24 mouse cellular contexts compared by ENCODE assay signal in genomic region chr6:139821916-139822315, GRCm38 (mm10).
A peak's percentile ranks its signal among the peaks of the same experiment; 100 is the strongest.
DNase-seq lines count a peak whose midpoint lies in the region; ATAC-seq lines count a peak whose summit lies in the region.
"Had no signal": no experiment of that assay in that cellular context is flagged by ENCODE, and none has a peak within 500 bp of the region (broad histone marks: within the 10 kb centered on the region; RNA-seq: fewer than 3 reads in every experiment).

No protein-coding gene starts in this region.

- ATAC-seq in kidney, embryonic 16.5 days (ENCODE audit: low FRiP score, low TSS enrichment) = no peak
- no peak for ATAC-seq in midbrain, embryonic 11.5 days (ENCODE audit: low FRiP score)
- no peak for ATAC-seq in midbrain, embryonic 16.5 days
- ATAC-seq: forebrain, postnatal 0 days; liver, embryonic 12.5 days; liver, postnatal 0 days had no signal

- no peak overlapping the region for H3K4me3 ChIP-seq in kidney, embryonic 16.5 days (ENCODE audit: low read length)
- H3K4me3 ChIP-seq in midbrain, embryonic 11.5 days (ENCODE audit: low read depth, low read length) = no peak overlapping the region
- no peak overlapping the region for H3K4me3 ChIP-seq in midbrain, embryonic 16.5 days (ENCODE audit: low read depth, low read length)
- H3K4me3 ChIP-seq: embryonic facial prominence, embryonic 15.5 days; forebrain, embryonic 12.5 days; heart, embryonic 13.5 days; hindbrain, embryonic 15.5 days; layer of hippocampus, adult 2 months; liver, embryonic 12.5 days; neural tube, embryonic 13.5 days had no signal

- 58% methylated on average over 8 of the region's 8 CpGs for WGBS in kidney, embryonic 16.5 days
- WGBS in midbrain, embryonic 11.5 days = 89% methylated on average over 8 of the region's 8 CpGs
- WGBS in midbrain, embryonic 16.5 days = 78% methylated on average over 8 of the region's 8 CpGs

- no peaks in the 10 kb centered on the region for H3K4me1 ChIP-seq in kidney, embryonic 16.5 days (ENCODE audit: insufficient read depth, low read length)
- no peaks in the 10 kb centered on the region for H3K4me1 ChIP-seq in midbrain, embryonic 11.5 days (ENCODE audit: control insufficient read depth, insufficient read depth, low read length)
- H3K4me1 ChIP-seq in midbrain, embryonic 16.5 days (ENCODE audit: control insufficient read depth, insufficient read depth, low read length) = no peaks in the 10 kb centered on the region
- H3K4me1 ChIP-seq: embryonic facial prominence, embryonic 15.5 days; forebrain, embryonic 12.5 days; heart, embryonic 13.5 days; hindbrain, embryonic 15.5 days; liver, embryonic 12.5 days had no signal

- H3K9ac ChIP-seq in kidney, embryonic 16.5 days (replicated peaks; ENCODE audit: low read length) = no peak overlapping the region
- H3K9ac ChIP-seq in midbrain, embryonic 11.5 days (ENCODE audit: low read length) = no peak overlapping the region
- H3K9ac ChIP-seq in midbrain, embryonic 16.5 days (ENCODE audit: low read depth, low read length) = no peak overlapping the region
- H3K9ac ChIP-seq: embryonic facial prominence, embryonic 15.5 days; forebrain, embryonic 12.5 days; forebrain, postnatal 0 days; heart, embryonic 13.5 days; hindbrain, embryonic 15.5 days; liver, embryonic 12.5 days; liver, postnatal 0 days; neural tube, embryonic 13.5 days had no signal

- H3K36me3 ChIP-seq in kidney, embryonic 16.5 days (ENCODE audit: insufficient read depth, low read length) = no peaks in the 10 kb centered on the region
- no peaks in the 10 kb centered on the region for H3K36me3 ChIP-seq in midbrain, embryonic 11.5 days (ENCODE audit: control insufficient read depth, insufficient read depth, low read length)
- H3K36me3 ChIP-seq in midbrain, embryonic 16.5 days (ENCODE audit: control insufficient read depth, insufficient read depth, low read length) = no peaks in the 10 kb centered on the region
- H3K36me3 ChIP-seq: embryonic facial prominence, embryonic 15.5 days; forebrain, embryonic 12.5 days; heart, embryonic 13.5 days; hindbrain, embryonic 15.5 days; liver, embryonic 12.5 days; neural tube, embryonic 13.5 days had no signal

- no peaks in the 10 kb centered on the region for H3K9me3 ChIP-seq in kidney, embryonic 16.5 days (ENCODE audit: low read length)
- no peaks in the 10 kb centered on the region for H3K9me3 ChIP-seq in midbrain, embryonic 11.5 days (ENCODE audit: control insufficient read depth, low read length)
- H3K9me3 ChIP-seq in midbrain, embryonic 16.5 days (replicated peaks; ENCODE audit: control insufficient read depth, low read length, poor library complexity, severe bottlenecking) = no peaks in the 10 kb centered on the region
- H3K9me3 ChIP-seq: embryonic facial prominence, embryonic 15.5 days; forebrain, embryonic 12.5 days; heart, embryonic 13.5 days; hindbrain, embryonic 15.5 days; neural tube, embryonic 13.5 days had no signal

- H3K27me3 ChIP-seq in kidney, embryonic 16.5 days (ENCODE audit: insufficient read depth, low read length) = no peaks in the 10 kb centered on the region
- no peaks in the 10 kb centered on the region for H3K27me3 ChIP-seq in midbrain, embryonic 11.5 days (ENCODE audit: control insufficient read depth, insufficient read depth, low read length)
- H3K27me3 ChIP-seq in midbrain, embryonic 16.5 days (ENCODE audit: control insufficient read depth, insufficient read depth, low read depth, low read length) = no peaks in the 10 kb centered on the region
- H3K27me3 ChIP-seq: embryonic facial prominence, embryonic 15.5 days; forebrain, embryonic 12.5 days; heart, embryonic 13.5 days; hindbrain, embryonic 15.5 days; liver, embryonic 12.5 days; neural tube, embryonic 13.5 days had no signal

- no peak overlapping the region for H3K27ac ChIP-seq in kidney, embryonic 16.5 days (ENCODE audit: low read length)
- no peak overlapping the region for H3K27ac ChIP-seq in midbrain, embryonic 11.5 days (ENCODE audit: low read depth, low read length)
- H3K27ac ChIP-seq in midbrain, embryonic 16.5 days (ENCODE audit: low read length) = no peak overlapping the region
- H3K27ac ChIP-seq: embryonic facial prominence, embryonic 15.5 days; forebrain, embryonic 12.5 days; heart, embryonic 13.5 days; hindbrain, embryonic 15.5 days; layer of hippocampus, adult 2 months; liver, embryonic 12.5 days; macrophage; neural tube, embryonic 13.5 days had no signal

- H3K4me2 ChIP-seq in kidney, embryonic 16.5 days (replicated peaks; ENCODE audit: low read depth, low read length) = no peak overlapping the region
- H3K4me2 ChIP-seq in midbrain, embryonic 11.5 days = no peak overlapping the region
- no peak overlapping the region for H3K4me2 ChIP-seq in midbrain, embryonic 16.5 days (ENCODE audit: low read length)
- H3K4me2 ChIP-seq: embryonic facial prominence, embryonic 15.5 days; forebrain, embryonic 12.5 days; heart, embryonic 13.5 days; hindbrain, embryonic 15.5 days; liver, embryonic 12.5 days; neural tube, embryonic 13.5 days had no signal

- peak; percentile 5 for DNase-seq in cerebellum, adult 9-10 months
- DNase-seq in cerebellum, adult 11 months = no peak
- peak; percentile 3 for DNase-seq in kidney, adult 11 months
- DNase-seq in midbrain, embryonic 11.5 days (ENCODE audit: low spot score, missing footprints) = peak; percentile 28
- no peak for DNase-seq in retina, postnatal 1 day
- DNase-seq: adrenal gland, postnatal 25 days; forebrain, postnatal 0 days; gastrocnemius, postnatal 10 days; heart, postnatal 10 days; kidney, adult 9 months; liver, postnatal 0 days; lung, postnatal 10 days; thymus, adult 2 months; thymus, postnatal 36 days had no signal

Comparison
In these comparisons a context has a peak if more than half of its experiments do, and no peak if none do; other contexts are left out.
1. DNase-seq: peak in cerebellum, adult 9-10 months (single experiment), kidney, adult 11 months (single experiment) and midbrain, embryonic 11.5 days (single experiment); none in cerebellum, adult 11 months (single experiment) and retina, postnatal 1 day (single experiment).